Mouse (Mus musculus): Measurements from ENCODE around the gene Hist1h3i. TPM values are rescaled to one million over a fixed set of nuclear protein-coding genes. Genes with fewer than 3 reads are reported as not detected.
"Not testable (repeated sequence)": the region's sequence is repeated elsewhere in the genome, so short reads cannot be mapped to it uniquely, and the experiment has no call there.

The Hist1h3i gene
- polyA plus RNA-seq, 1 experiment from 2014 or later: 166 TPM

DNA sequence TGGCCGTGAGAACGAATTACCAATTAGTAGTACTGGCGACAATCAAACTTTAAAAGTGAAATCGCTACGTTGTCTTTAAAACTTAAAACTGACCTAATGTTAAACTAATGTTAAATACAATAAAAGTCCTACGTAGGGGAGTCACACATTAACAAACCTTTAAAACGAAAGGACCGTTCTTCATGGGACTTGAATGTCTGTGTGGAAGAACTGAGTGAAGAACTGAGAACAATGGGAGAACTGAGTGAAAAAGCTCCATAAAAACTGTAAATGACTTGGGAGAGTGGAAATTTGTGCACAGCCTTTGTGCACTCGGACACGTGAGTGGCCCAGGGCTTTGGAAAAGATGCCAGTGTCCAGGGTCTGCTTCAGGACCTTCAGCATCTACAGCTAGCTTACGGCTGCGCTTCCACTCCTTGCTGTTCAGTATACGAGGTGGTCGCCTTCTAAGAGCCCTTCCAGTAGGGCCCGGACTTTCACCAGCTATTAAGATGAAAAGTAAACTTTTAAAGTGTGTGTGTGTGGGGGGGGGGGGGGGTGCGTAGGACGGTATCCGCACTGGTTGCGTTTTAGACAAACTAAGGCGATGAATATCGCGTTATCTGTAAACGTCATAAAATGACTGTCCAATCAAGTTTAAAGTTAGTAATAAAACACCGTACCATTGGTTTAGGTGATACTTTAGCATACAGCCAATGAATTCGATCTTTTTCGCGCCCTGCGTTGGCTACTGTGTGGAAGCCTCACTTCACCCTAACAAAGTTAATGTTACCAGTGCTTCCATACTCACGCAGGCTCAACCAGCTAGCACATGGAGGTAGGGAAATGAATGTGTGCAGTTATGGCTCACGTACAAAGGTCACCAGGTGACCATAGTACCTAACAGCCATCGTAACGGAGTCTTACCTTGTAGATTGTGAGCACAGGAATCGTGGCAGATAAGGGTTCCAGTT, 4.1 kb downstream of the Hist1h3i start:
- H3K9ac ChIP-seq (ENCODE audit: low read length): peak overlapping the region; percentile 83
- H3K4me1 ChIP-seq (ENCODE audit: control insufficient read depth, insufficient read depth, low read length): peaks cover 22% of the 10 kb centered on the region
- ATAC-seq: peak; percentile 89
- H3K27ac ChIP-seq (ENCODE audit: low read depth, low read length): peak overlapping the region; percentile 92
- peak; percentile 98 for DNase-seq (ENCODE audit: low spot score)
- peak overlapping the region; percentile 76 for H3K4me2 ChIP-seq (ENCODE audit: low read length)
- peak overlapping the region; percentile 48 for H3K4me3 ChIP-seq (ENCODE audit: low read depth, low read length)
- H3K27me3 ChIP-seq (replicated peaks; ENCODE audit: control insufficient read depth, insufficient read depth, low read length): no peaks in the 10 kb centered on the region
- no peaks in the 10 kb centered on the region for H3K36me3 ChIP-seq (ENCODE audit: control insufficient read depth, insufficient read depth, low read length)
- 3% methylated on average over 33 of the region's 33 CpGs for WGBS
- H3K9me3 ChIP-seq (replicated peaks; ENCODE audit: control insufficient read depth, low read length): no peaks in the 10 kb centered on the region

DNA sequence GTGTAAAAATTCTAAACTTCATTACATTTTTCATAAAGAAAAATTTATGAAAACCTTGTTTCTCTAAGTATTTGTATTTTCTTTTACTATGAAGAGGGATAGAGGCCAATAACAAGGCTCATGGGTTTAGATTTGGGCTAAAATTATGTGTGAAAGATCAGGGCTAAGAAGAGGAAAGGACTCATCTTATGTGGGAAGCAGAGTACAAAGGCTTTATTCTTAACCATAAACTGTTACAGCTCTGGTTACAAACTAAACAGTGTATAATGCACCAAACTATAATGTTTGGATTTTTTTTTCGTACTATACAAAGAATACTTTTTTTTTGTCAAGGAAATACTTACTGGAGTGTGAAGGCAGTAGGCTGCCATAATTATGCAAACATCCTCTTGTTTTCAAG, 27.5 kb downstream of the Hist1h3i start:
- Histone ChIP-seq H3K9ac (ENCODE audit: low read length) (no peak overlapping the region), H3K27me3 (replicated peaks; ENCODE audit: control insufficient read depth, insufficient read depth, low read length) (no peaks in the 10 kb centered on the region), H3K36me3 (ENCODE audit: control insufficient read depth, insufficient read depth, low read length) (no peaks in the 10 kb centered on the region), H3K4me2 (ENCODE audit: low read length) (peak overlapping the region; percentile 57), H3K4me1 (ENCODE audit: control insufficient read depth, insufficient read depth, low read length) (peaks cover 9% of the 10 kb centered on the region), H3K4me3 (ENCODE audit: low read depth, low read length) (no peak overlapping the region), H3K9me3 (replicated peaks; ENCODE audit: control insufficient read depth, low read length) (no peaks in the 10 kb centered on the region), H3K27ac (ENCODE audit: low read depth, low read length) (no peak overlapping the region)
- DNase-seq (ENCODE audit: low spot score): no peak
- no peak for ATAC-seq
- 40% methylated on average over 1 of the region's 1 CpGs for WGBS

DNA sequence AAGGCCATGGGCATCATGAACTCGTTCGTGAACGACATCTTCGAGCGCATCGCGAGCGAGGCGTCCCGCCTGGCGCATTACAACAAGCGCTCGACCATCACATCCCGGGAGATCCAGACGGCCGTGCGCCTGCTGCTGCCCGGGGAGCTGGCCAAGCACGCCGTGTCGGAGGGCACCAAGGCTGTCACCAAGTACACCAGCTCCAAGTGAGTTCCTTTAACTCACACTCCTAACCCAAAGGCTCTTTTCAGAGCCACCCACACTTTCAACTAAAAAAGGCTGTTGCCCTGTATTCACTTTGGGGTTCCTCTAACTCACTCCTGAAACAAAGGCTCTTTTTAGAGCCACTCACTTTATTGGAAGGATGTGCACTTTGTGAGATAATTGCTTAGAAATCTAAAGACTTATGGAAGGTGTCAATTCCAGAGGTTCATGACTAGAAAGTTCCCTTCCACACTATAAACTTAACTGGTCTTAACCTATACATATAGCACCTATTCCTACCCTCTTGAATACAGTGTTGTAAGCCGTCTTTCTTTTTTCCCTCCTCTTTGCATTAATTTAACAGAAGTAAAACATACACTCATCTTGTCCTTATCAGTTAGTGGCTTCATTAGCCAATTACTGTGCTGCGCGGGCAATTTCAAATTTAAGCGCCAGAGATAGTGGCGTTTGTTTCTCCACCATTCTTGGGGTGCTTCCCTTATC, 28.7 kb downstream of the Hist1h3i start:
- H3K9ac ChIP-seq (ENCODE audit: low read length): peak overlapping the region; percentile 64
- ATAC-seq; H3K36me3 ChIP-seq (ENCODE audit: control insufficient read depth, insufficient read depth, low read length); H3K9me3 ChIP-seq (replicated peaks; ENCODE audit: control insufficient read depth, low read length); H3K4me1 ChIP-seq (ENCODE audit: control insufficient read depth, insufficient read depth, low read length); H3K27me3 ChIP-seq (replicated peaks; ENCODE audit: control insufficient read depth, insufficient read depth, low read length): not testable (repeated sequence)
- peak overlapping the region; percentile 86 for H3K27ac ChIP-seq (ENCODE audit: low read depth, low read length)
- 0% methylated on average over 21 of the region's 26 CpGs for WGBS
- DNase-seq (ENCODE audit: low spot score): peak; percentile 78
- H3K4me2 ChIP-seq (ENCODE audit: low read length): peak overlapping the region; percentile 77
- H3K4me3 ChIP-seq (ENCODE audit: low read depth, low read length): peak overlapping the region; percentile 39

DNA sequence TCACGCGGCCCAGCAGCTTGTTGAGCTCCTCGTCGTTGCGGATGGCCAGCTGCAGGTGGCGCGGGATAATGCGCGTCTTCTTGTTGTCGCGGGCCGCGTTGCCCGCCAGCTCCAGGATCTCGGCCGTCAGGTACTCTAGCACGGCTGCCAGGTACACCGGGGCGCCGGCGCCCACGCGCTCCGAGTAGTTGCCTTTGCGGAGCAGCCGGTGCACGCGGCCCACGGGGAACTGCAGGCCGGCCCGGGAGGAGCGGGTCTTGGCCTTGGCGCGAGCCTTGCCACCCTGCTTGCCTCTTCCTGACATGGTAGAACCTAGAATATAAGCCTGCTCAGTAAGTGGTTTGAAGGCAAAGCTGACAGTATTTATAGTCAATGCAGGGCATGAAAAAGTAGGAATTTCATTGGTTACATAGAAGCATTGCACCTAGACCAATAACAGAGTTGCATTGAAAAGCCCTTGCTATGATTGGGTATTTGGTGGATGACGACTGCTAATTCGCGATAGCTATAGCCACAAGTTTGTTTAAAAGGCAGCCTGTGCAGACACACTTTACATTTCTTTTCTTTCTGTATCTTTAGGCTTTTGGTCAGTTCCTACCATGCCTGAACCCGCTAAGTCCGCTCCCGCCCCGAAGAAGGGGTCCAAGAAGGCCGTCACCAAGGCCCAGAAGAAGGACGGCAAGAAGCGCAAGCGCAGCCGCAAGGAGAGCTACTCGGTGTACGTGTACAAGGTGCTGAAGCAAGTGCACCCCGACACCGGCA, 29.5 kb downstream of the Hist1h3i start, which contains the start of the genes Hist1h2ak and Hist1h2bn:
Gene Hist1h2ak, minus strand, starts transcription at position 304 of the 762 bp plus-strand sequence.
Gene Hist1h2bn, plus strand, starts transcription at position 600 of the 762 bp plus-strand sequence.
- peaks cover 17% of the 10 kb centered on the region for H3K4me1 ChIP-seq (ENCODE audit: control insufficient read depth, insufficient read depth, low read length)
- H3K9me3 ChIP-seq (replicated peaks; ENCODE audit: control insufficient read depth, low read length); H3K36me3 ChIP-seq (ENCODE audit: control insufficient read depth, insufficient read depth, low read length); H3K27me3 ChIP-seq (replicated peaks; ENCODE audit: control insufficient read depth, insufficient read depth, low read length): not testable (repeated sequence)
- ATAC-seq (peak; percentile 94), DNase-seq (ENCODE audit: low spot score) (peak; percentile 99)
- WGBS: 0% methylated on average over 38 of the region's 50 CpGs
- H3K4me3 ChIP-seq (ENCODE audit: low read depth, low read length): peak within 1 kb of the TSS; percentile 39
- H3K9ac ChIP-seq (ENCODE audit: low read length): peak within 1 kb of the TSS; percentile 68
- peak within 1 kb of the TSS; percentile 77 for H3K4me2 ChIP-seq (ENCODE audit: low read length)
- H3K27ac ChIP-seq (ENCODE audit: low read depth, low read length): peak within 1 kb of the TSS; percentile 91

DNA sequence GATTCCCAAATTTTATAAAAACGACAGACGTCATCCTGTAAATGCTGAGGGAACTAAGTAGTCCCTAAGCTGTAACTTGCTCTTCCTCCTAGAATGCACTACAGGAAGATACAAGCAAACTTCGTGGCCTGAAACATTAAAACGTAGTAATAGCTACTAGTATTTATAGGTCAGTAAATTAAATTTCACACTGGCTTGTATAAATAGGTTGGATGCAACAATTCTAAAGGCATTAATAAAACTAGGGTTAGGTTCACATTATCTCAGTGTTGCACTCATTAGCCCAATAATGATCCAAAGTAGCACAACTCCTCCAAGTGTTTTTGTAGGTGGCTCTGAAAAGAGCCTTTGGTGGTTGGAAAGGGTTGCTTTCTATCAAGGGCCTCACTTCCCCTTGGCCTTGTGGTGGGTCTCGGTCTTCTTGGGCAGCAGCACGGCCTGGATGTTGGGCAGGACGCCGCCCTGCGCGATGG, 30.1 kb downstream of the Hist1h3i start:
- peaks cover 21% of the 10 kb centered on the region for H3K4me1 ChIP-seq (ENCODE audit: control insufficient read depth, insufficient read depth, low read length)
- H3K27ac ChIP-seq (ENCODE audit: low read depth, low read length): peak overlapping the region; percentile 91
- H3K27me3 ChIP-seq (replicated peaks; ENCODE audit: control insufficient read depth, insufficient read depth, low read length): no peaks in the 10 kb centered on the region
- peak overlapping the region; percentile 68 for H3K9ac ChIP-seq (ENCODE audit: low read length)
- ATAC-seq: no peak
- H3K36me3 ChIP-seq (ENCODE audit: control insufficient read depth, insufficient read depth, low read length): no peaks in the 10 kb centered on the region
- H3K4me3 ChIP-seq (ENCODE audit: low read depth, low read length): peak overlapping the region; percentile 39
- under 1% methylated on average over 10 of the region's 10 CpGs for WGBS
- peak; percentile 24 for DNase-seq (ENCODE audit: low spot score)
- H3K4me2 ChIP-seq (ENCODE audit: low read length): peak overlapping the region; percentile 77
- no peaks in the 10 kb centered on the region for H3K9me3 ChIP-seq (replicated peaks; ENCODE audit: control insufficient read depth, low read length)

DNA sequence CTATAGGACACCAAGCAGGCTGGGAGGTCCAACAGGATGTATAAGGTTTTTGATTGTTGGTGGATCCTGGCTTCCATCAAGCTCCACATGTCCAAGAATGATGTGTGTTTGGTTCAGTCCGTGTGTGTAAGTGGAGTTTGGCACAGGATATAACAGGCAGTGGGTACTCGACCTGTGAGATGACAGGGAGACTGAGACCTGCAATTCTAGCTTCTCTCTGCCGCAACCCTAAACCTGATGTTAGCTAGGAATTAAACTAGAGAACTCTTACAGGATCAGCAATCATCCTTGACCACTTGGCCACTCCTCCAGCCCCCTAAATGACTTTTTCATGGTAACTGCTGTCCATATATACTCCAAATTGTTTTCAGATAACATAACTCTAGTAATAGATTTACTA, 30.8 kb downstream of the Hist1h3i start:
- Histone ChIP-seq H3K4me2 (ENCODE audit: low read length) (peak overlapping the region; percentile 77), H3K9ac (ENCODE audit: low read length) (peak overlapping the region; percentile 18; the same call in 1 of the 2 replicates), H3K27ac (ENCODE audit: low read depth, low read length) (peak overlapping the region; percentile 91), H3K27me3 (replicated peaks; ENCODE audit: control insufficient read depth, insufficient read depth, low read length) (no peaks in the 10 kb centered on the region), H3K4me1 (ENCODE audit: control insufficient read depth, insufficient read depth, low read length) (peaks cover 24% of the 10 kb centered on the region), H3K4me3 (ENCODE audit: low read depth, low read length) (no peak overlapping the region), H3K36me3 (ENCODE audit: control insufficient read depth, insufficient read depth, low read length) (no peaks in the 10 kb centered on the region), H3K9me3 (replicated peaks; ENCODE audit: control insufficient read depth, low read length) (no peaks in the 10 kb centered on the region)
- DNase-seq (ENCODE audit: low spot score): no peak
- ATAC-seq: no peak
- WGBS: 42% methylated on average over 3 of the region's 3 CpGs

DNA sequence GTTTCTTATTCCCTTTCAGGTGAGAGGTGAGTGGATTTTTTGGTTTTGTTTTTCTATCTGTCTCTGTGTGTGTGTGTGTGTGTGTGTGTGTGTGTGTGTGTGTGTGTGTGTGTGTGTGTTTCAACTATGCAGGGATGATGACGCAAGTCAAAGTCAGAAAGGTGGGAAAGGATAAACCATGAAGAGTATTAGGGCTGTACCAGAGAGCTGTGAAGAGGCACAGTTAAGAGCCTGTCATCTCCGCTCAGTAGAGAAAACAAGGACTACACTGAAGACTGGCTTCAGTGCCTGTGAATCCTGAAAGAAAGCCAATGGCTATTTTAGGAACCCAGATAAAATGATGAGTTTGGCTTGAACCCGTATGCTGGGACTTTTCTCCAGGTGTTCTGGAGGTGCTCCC, 31.3 kb downstream of the Hist1h3i start:
- 76% methylated on average over 3 of the region's 3 CpGs for WGBS
- peak overlapping the region; percentile 91 for H3K27ac ChIP-seq (ENCODE audit: low read depth, low read length)
- H3K36me3 ChIP-seq (ENCODE audit: control insufficient read depth, insufficient read depth, low read length): no peaks in the 10 kb centered on the region
- no peak for DNase-seq (ENCODE audit: low spot score)
- no peak overlapping the region for H3K4me3 ChIP-seq (ENCODE audit: low read depth, low read length)
- H3K9ac ChIP-seq (ENCODE audit: low read length): no peak overlapping the region
- ATAC-seq: no peak
- no peaks in the 10 kb centered on the region for H3K27me3 ChIP-seq (replicated peaks; ENCODE audit: control insufficient read depth, insufficient read depth, low read length)
- peak overlapping the region; percentile 77; the same call in 1 of the 2 replicates for H3K4me2 ChIP-seq (ENCODE audit: low read length)
- no peaks in the 10 kb centered on the region for H3K9me3 ChIP-seq (replicated peaks; ENCODE audit: control insufficient read depth, low read length)
- H3K4me1 ChIP-seq (ENCODE audit: control insufficient read depth, insufficient read depth, low read length): peaks cover 26% of the 10 kb centered on the region

DNA sequence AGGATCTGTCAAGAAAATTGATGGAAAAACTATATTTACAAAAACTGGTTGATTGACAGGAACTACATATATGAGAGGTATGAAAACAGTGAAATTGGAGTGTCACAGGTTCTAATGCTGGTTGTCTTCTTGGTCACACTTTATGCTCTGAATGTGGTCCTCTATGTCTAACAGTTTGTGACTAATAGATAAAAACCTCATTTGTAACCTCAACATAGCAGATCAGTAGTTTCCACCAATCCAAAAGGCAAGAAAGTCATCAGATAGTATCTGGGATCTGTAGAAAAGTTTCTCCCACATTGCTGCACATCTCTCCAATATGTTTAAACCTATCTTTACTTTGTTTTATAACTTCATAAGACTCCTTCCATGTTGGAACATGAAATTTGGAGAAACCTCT, 31.8 kb downstream of the Hist1h3i start:
- Histone ChIP-seq H3K27me3 (replicated peaks; ENCODE audit: control insufficient read depth, insufficient read depth, low read length) (no peaks in the 10 kb centered on the region), H3K27ac (ENCODE audit: low read depth, low read length) (peak overlapping the region; percentile 91; the same call in 1 of the 2 replicates), H3K36me3 (ENCODE audit: control insufficient read depth, insufficient read depth, low read length) (no peaks in the 10 kb centered on the region), H3K9ac (ENCODE audit: low read length) (no peak overlapping the region), H3K4me1 (ENCODE audit: control insufficient read depth, insufficient read depth, low read length) (peaks cover 26% of the 10 kb centered on the region), H3K4me2 (ENCODE audit: low read length) (no peak overlapping the region), H3K4me3 (ENCODE audit: low read depth, low read length) (no peak overlapping the region), H3K9me3 (replicated peaks; ENCODE audit: control insufficient read depth, low read length) (no peaks in the 10 kb centered on the region)
- DNase-seq (ENCODE audit: low spot score) (no peak), ATAC-seq (no peak)
